Mouse (Mus musculus): ENCODE results near the gene Mad1l1. TPM values are rescaled to one million over a fixed set of nuclear protein-coding genes. Genes with fewer than 3 reads are reported as not detected.

Mad1l1 gene
- polyA plus RNA-seq, 1 experiment = 302 TPM

GRCm38 (mm10) chr5:140016896-140017295 lies 304.5 kb downstream of the Mad1l1 start:
- H3K27ac ChIP-seq (ENCODE audit: insufficient read depth, low read depth, low read length) = no peak overlapping the region
- no peak overlapping the region for H3K4me3 ChIP-seq (ENCODE audit: insufficient read depth, low read depth, low read length)
- H3K4me1 ChIP-seq (ENCODE audit: control insufficient read depth, insufficient read depth, low read length) = peaks cover 46% of the 10 kb centered on the region
- WGBS = 97% methylated on average over 1 of the region's 1 CpGs
- TF ChIP-seq CTCF (IDR thresholded peaks at IDR 0.05; ENCODE audit: insufficient read depth, low read depth, low read length) = no peak
- TF ChIP-seq POLR2A (IDR thresholded peaks at IDR 0.05; ENCODE audit: insufficient read depth, low read depth, low read length) = no peak

- Histone ChIP-seq H3K27ac (ENCODE audit: insufficient read depth, low read depth, low read length) (peak overlapping the region; percentile 44; the same call in 1 of the 2 replicates), H3K4me1 (ENCODE audit: control insufficient read depth, insufficient read depth, low read length) (peaks cover 56% of the 10 kb centered on the region), H3K4me3 (ENCODE audit: insufficient read depth, low read depth, low read length) (no peak overlapping the region)
- no peak for TF ChIP-seq CTCF (IDR thresholded peaks at IDR 0.05; ENCODE audit: insufficient read depth, low read depth, low read length)
- no peak for TF ChIP-seq POLR2A (IDR thresholded peaks at IDR 0.05; ENCODE audit: insufficient read depth, low read depth, low read length)
- 35% methylated on average over 5 of the region's 5 CpGs for WGBS
These were observed 307.7 kb downstream of the Mad1l1 start for GRCm38 (mm10) chr5:140013652-140014051.

- H3K4me3 ChIP-seq (ENCODE audit: insufficient read depth, low read depth, low read length) = no peak overlapping the region
- peaks cover 64% of the 10 kb centered on the region for H3K4me1 ChIP-seq (ENCODE audit: control insufficient read depth, insufficient read depth, low read length)
- 73% methylated on average over 12 of the region's 12 CpGs for WGBS
- no peak overlapping the region for H3K27ac ChIP-seq (ENCODE audit: insufficient read depth, low read depth, low read length)
- TF ChIP-seq CTCF (IDR thresholded peaks at IDR 0.05; ENCODE audit: insufficient read depth, low read depth, low read length) = no peak
- no peak for TF ChIP-seq POLR2A (IDR thresholded peaks at IDR 0.05; ENCODE audit: insufficient read depth, low read depth, low read length)
These were observed 308.9 kb downstream of the Mad1l1 start for GRCm38 (mm10) chr5:140012286-140012967.

DNA sequence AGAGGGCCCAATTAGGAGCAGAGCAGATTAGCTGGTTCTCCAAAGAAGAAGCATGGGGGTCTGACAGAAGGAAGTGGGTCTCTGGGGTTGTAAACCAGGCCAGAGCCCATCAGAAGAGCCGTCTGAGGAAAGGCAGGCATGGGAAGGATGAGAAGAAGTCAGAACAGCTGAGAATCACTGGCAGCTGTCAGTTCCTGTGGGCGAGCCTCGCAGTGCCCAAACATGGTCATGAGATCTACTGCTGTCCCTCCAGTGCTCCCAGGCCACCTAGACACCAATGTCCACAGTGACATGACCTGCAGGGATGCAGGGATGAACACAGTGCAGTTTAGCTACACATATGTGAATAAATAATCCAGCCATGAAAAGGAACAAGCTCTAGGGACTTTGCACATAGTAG lies 310.9 kb downstream of the Mad1l1 start:
- WGBS = 96% methylated on average over 3 of the region's 3 CpGs
- peaks cover 66% of the 10 kb centered on the region for H3K4me1 ChIP-seq (ENCODE audit: control insufficient read depth, insufficient read depth, low read length)
- no peak overlapping the region for H3K4me3 ChIP-seq (ENCODE audit: insufficient read depth, low read depth, low read length)
- TF ChIP-seq CTCF (IDR thresholded peaks at IDR 0.05; ENCODE audit: insufficient read depth, low read depth, low read length) = no peak
- no peak for TF ChIP-seq POLR2A (IDR thresholded peaks at IDR 0.05; ENCODE audit: insufficient read depth, low read depth, low read length)
- H3K27ac ChIP-seq (ENCODE audit: insufficient read depth, low read depth, low read length) = peak overlapping the region; percentile 37; the same call in 1 of the 2 replicates

DNA sequence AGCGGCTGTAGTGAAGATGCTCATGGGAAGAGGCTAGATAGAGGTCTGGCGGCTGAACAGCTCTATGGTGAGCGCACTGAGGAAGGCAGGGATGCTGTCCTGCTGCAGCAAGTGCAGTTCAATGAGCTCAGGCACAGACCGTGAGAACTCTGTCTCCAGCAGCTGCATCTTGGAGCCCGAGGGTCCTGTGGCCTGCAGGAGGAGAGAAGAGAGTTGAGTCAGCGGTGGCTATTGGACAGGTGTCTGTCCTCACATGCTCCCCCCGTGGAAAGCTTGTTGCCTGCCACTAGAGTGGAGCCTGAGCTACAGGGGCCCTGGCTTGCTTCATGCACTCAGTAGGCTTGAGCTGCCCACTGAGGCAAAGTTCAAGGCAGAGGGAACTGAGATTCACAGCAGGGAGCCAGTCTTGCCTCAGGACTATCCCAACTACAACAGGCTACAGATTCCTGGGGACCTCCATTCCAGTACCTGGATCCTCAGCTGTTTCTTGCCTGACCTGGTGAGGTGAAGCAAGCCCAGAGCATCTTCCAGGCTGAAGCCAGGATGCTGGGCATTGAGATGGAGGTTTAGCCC lies 312.2 kb downstream of the Mad1l1 start:
- no peak overlapping the region for H3K27ac ChIP-seq (ENCODE audit: insufficient read depth, low read depth, low read length)
- no peak for TF ChIP-seq POLR2A (IDR thresholded peaks at IDR 0.05; ENCODE audit: insufficient read depth, low read depth, low read length)
- no peak for TF ChIP-seq CTCF (IDR thresholded peaks at IDR 0.05; ENCODE audit: insufficient read depth, low read depth, low read length)
- H3K4me3 ChIP-seq (ENCODE audit: insufficient read depth, low read depth, low read length) = no peak overlapping the region
- peaks cover 60% of the 10 kb centered on the region for H3K4me1 ChIP-seq (ENCODE audit: control insufficient read depth, insufficient read depth, low read length)
- WGBS = 89% methylated on average over 7 of the region's 7 CpGs

GRCm38 (mm10) chr5:140008523-140008806 lies 312.9 kb downstream of the Mad1l1 start:
- TF ChIP-seq CTCF (IDR thresholded peaks at IDR 0.05; ENCODE audit: insufficient read depth, low read depth, low read length) (no peak), POLR2A (IDR thresholded peaks at IDR 0.05; ENCODE audit: insufficient read depth, low read depth, low read length) (no peak)
- H3K4me3 ChIP-seq (ENCODE audit: insufficient read depth, low read depth, low read length) = no peak overlapping the region
- H3K4me1 ChIP-seq (ENCODE audit: control insufficient read depth, insufficient read depth, low read length) = peaks cover 53% of the 10 kb centered on the region
- no peak overlapping the region for H3K27ac ChIP-seq (ENCODE audit: insufficient read depth, low read depth, low read length)
- 82% methylated on average over 5 of the region's 5 CpGs for WGBS

- 50% methylated on average over 9 of the region's 9 CpGs for WGBS
- Histone ChIP-seq H3K4me3 (ENCODE audit: insufficient read depth, low read depth, low read length) (no peak overlapping the region), H3K27ac (ENCODE audit: insufficient read depth, low read depth, low read length) (no peak overlapping the region; the same call in 1 of the 2 replicates), H3K4me1 (ENCODE audit: control insufficient read depth, insufficient read depth, low read length) (peaks cover 48% of the 10 kb centered on the region)
- TF ChIP-seq POLR2A (IDR thresholded peaks at IDR 0.05; ENCODE audit: insufficient read depth, low read depth, low read length) (no peak), CTCF (IDR thresholded peaks at IDR 0.05; ENCODE audit: insufficient read depth, low read depth, low read length) (no peak)
These were observed 313.5 kb downstream of the Mad1l1 start for GRCm38 (mm10) chr5:140007656-140008522.

DNA sequence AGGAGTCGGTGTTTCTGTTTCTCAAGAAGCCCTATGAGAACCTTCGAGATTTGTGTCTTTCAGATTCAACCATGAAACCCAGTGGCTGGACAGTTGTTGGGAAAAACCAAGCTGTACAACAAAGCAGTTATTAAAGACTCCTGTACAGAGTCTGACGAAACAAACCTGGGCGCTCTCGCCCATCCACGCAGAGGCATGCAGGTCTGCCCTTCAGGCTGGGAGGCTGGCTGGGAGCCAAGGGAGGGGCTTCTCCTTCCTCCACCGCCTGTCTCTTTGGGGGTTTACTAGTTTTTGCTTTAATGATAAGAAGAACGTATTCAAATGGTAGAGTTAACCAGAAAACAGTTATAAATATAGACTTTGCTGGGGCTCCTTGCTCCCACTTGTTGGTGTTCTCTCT lies 314.5 kb downstream of the Mad1l1 start:
- Histone ChIP-seq H3K4me1 (ENCODE audit: control insufficient read depth, insufficient read depth, low read length) (peaks cover 41% of the 10 kb centered on the region), H3K27ac (ENCODE audit: insufficient read depth, low read depth, low read length) (no peak overlapping the region), H3K4me3 (ENCODE audit: insufficient read depth, low read depth, low read length) (no peak overlapping the region)
- TF ChIP-seq CTCF (IDR thresholded peaks at IDR 0.05; ENCODE audit: insufficient read depth, low read depth, low read length) (no peak), POLR2A (IDR thresholded peaks at IDR 0.05; ENCODE audit: insufficient read depth, low read depth, low read length) (no peak)
- 47% methylated on average over 8 of the region's 8 CpGs for WGBS

DNA sequence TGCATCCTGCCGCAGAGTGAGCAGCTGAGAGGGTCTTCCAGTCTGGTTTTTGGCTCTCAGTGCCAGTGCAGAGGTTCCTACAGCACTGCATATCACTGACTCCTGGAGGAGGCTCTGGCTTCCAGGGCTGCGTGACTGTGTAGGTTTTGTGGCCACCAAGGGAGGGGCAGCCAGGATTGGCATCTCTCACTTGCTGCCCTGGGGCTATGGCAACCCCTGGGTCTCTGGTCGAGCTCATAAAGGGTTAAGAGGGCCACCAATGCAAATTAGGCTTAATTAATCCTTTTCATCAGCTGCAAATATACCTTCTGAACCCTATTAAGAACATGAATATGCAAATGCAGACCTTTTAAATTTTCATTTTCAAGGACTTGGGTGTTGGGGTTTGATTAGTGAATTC lies 318.8 kb downstream of the Mad1l1 start:
- Histone ChIP-seq H3K27ac (ENCODE audit: insufficient read depth, low read depth, low read length) (no peak overlapping the region), H3K4me3 (ENCODE audit: insufficient read depth, low read depth, low read length) (no peak overlapping the region), H3K4me1 (ENCODE audit: control insufficient read depth, insufficient read depth, low read length) (peaks cover 10% of the 10 kb centered on the region)
- TF ChIP-seq POLR2A (IDR thresholded peaks at IDR 0.05; ENCODE audit: insufficient read depth, low read depth, low read length) = no peak
- no peak for TF ChIP-seq CTCF (IDR thresholded peaks at IDR 0.05; ENCODE audit: insufficient read depth, low read depth, low read length)
- 48% methylated on average over 3 of the region's 3 CpGs for WGBS
